ENCODE assay signal across 14 mouse cellular contexts in genomic region chr13:49467585-49467984, GRCm38 (mm10). TPM values are rescaled to one million over a fixed set of nuclear protein-coding genes. Genes with fewer than 3 reads are reported as not detected.
A peak's percentile ranks its signal among the peaks of the same experiment; 100 is the strongest.
DNase-seq lines count a peak whose midpoint lies in the region; ATAC-seq and TF ChIP-seq lines count a peak whose summit lies in the region.
"Had no signal": no experiment of that assay in that cellular context is flagged by ENCODE, and none has a peak within 500 bp of the region (broad histone marks: within the 10 kb centered on the region; RNA-seq: fewer than 3 reads in every experiment).

No protein-coding gene starts in this region.

- H3K27me3 ChIP-seq in heart, adult 2 months (ENCODE audit: control insufficient read depth, insufficient read depth, low read length): no peaks in the 10 kb centered on the region
- no peaks in the 10 kb centered on the region for H3K27me3 ChIP-seq in limb, embryonic 12.5 days
- H3K27me3 ChIP-seq in limb, embryonic 10.5 days (ENCODE audit: low read depth, poor library complexity, severe bottlenecking): no peaks in the 10 kb centered on the region
- H3K27me3 ChIP-seq in embryonic facial prominence, embryonic 13.5 days: no peaks in the 10 kb centered on the region
- no peaks in the 10 kb centered on the region for H3K27me3 ChIP-seq in neural tube, embryonic 13.5 days
- H3K27me3 ChIP-seq: liver, embryonic 13.5 days; midbrain, embryonic 15.5 days had no signal

- WGBS in heart, adult 2 months: 76% methylated on average over 2 of the region's 2 CpGs
- 49% methylated on average over 2 of the region's 2 CpGs for WGBS in limb, embryonic 12.5 days
- 83% methylated on average over 2 of the region's 2 CpGs for WGBS in limb, embryonic 10.5 days
- WGBS in embryonic facial prominence, embryonic 13.5 days: 34% methylated on average over 2 of the region's 2 CpGs
- 77% methylated on average over 2 of the region's 2 CpGs for WGBS in neural tube, embryonic 13.5 days

- H3K79me2 ChIP-seq in heart, adult 2 months (replicated peaks; ENCODE audit: control insufficient read depth, insufficient read depth, low read length): no peaks in the 10 kb centered on the region

- H3K4me2 ChIP-seq in limb, embryonic 12.5 days: no peak overlapping the region
- H3K4me2 ChIP-seq in embryonic facial prominence, embryonic 13.5 days: no peak overlapping the region
- H3K4me2 ChIP-seq in neural tube, embryonic 13.5 days: no peak overlapping the region
- H3K4me2 ChIP-seq: liver, embryonic 13.5 days; midbrain, embryonic 15.5 days had no signal

- no peak for DNase-seq in heart, adult 2 months
- DNase-seq in heart, adult 8-10 months (ENCODE audit: low spot score): no peak
- DNase-seq in limb, embryonic 10.5 days (ENCODE audit: low spot score): no peak
- no peak for DNase-seq in spleen, postnatal 10 days (ENCODE audit: low spot score in 2 of 2)
- no peak for DNase-seq in kidney, postnatal 10 days
- DNase-seq: adrenal gland, postnatal 25 days; cerebellum, adult 8-10 months; forebrain, postnatal 0 days; liver, embryonic 13.5 days had no signal

- H3K9me3 ChIP-seq in limb, embryonic 12.5 days: no peaks in the 10 kb centered on the region
- no peaks in the 10 kb centered on the region for H3K9me3 ChIP-seq in limb, embryonic 10.5 days (replicated peaks)
- H3K9me3 ChIP-seq in embryonic facial prominence, embryonic 13.5 days: no peaks in the 10 kb centered on the region
- no peaks in the 10 kb centered on the region for H3K9me3 ChIP-seq in neural tube, embryonic 13.5 days
- H3K9me3 ChIP-seq: liver, embryonic 13.5 days; midbrain, embryonic 15.5 days had no signal

- H3K4me1 ChIP-seq in heart, adult 2 months (ENCODE audit: control insufficient read depth, insufficient read depth, low read length): peaks cover 19% of the 10 kb centered on the region
- peaks cover 24% of the 10 kb centered on the region for H3K4me1 ChIP-seq in limb, embryonic 12.5 days (replicated peaks)
- peaks cover 3% of the 10 kb centered on the region; the same call in 1 of the 2 replicates for H3K4me1 ChIP-seq in limb, embryonic 10.5 days
- peaks cover 29% of the 10 kb centered on the region for H3K4me1 ChIP-seq in embryonic facial prominence, embryonic 13.5 days
- H3K4me1 ChIP-seq in neural tube, embryonic 13.5 days (replicated peaks): no peaks in the 10 kb centered on the region; the same call in 1 of the 2 replicates
- H3K4me1 ChIP-seq: midbrain, embryonic 15.5 days had no signal

- H3K9ac ChIP-seq in heart, adult 2 months (ENCODE audit: low read depth, low read length): no peak overlapping the region
- H3K9ac ChIP-seq in limb, embryonic 12.5 days (replicated peaks): no peak overlapping the region
- no peak overlapping the region for H3K9ac ChIP-seq in embryonic facial prominence, embryonic 13.5 days
- H3K9ac ChIP-seq in neural tube, embryonic 13.5 days: no peak overlapping the region
- H3K9ac ChIP-seq: forebrain, postnatal 0 days; liver, embryonic 13.5 days; midbrain, embryonic 15.5 days had no signal

- no peak for TF ChIP-seq CTCF in heart, adult 2 months (IDR thresholded peaks at IDR 0.05)

- intact Hi-C loops in heart, adult 2 months (cut with DNase I): no loop called here

- no peak for TF ChIP-seq POLR2A in heart, adult 2 months (IDR thresholded peaks at IDR 0.05; ENCODE audit: insufficient read depth, low read depth, low read length)

- H3K4me3 ChIP-seq in heart, adult 2 months: no peak overlapping the region
- no peak overlapping the region for H3K4me3 ChIP-seq in limb, embryonic 12.5 days (replicated peaks)
- no peak overlapping the region for H3K4me3 ChIP-seq in limb, embryonic 10.5 days
- no peak overlapping the region for H3K4me3 ChIP-seq in embryonic facial prominence, embryonic 13.5 days
- no peak overlapping the region for H3K4me3 ChIP-seq in neural tube, embryonic 13.5 days
- H3K4me3 ChIP-seq: liver, embryonic 13.5 days; midbrain, embryonic 15.5 days had no signal

- H3K36me3 ChIP-seq in heart, adult 2 months (ENCODE audit: control insufficient read depth, insufficient read depth, low read length): peaks cover 6% of the 10 kb centered on the region
- H3K36me3 ChIP-seq in limb, embryonic 12.5 days: peaks cover 22% of the 10 kb centered on the region
- H3K36me3 ChIP-seq in limb, embryonic 10.5 days: peaks cover 30% of the 10 kb centered on the region
- H3K36me3 ChIP-seq in embryonic facial prominence, embryonic 13.5 days: peaks cover 22% of the 10 kb centered on the region
- peaks cover 29% of the 10 kb centered on the region for H3K36me3 ChIP-seq in neural tube, embryonic 13.5 days
- H3K36me3 ChIP-seq: midbrain, embryonic 15.5 days had no signal

- peak overlapping the region; percentile 40 for H3K27ac ChIP-seq in heart, adult 2 months
- peak overlapping the region; percentile 92 for H3K27ac ChIP-seq in limb, embryonic 12.5 days
- H3K27ac ChIP-seq in limb, embryonic 10.5 days: no peak overlapping the region
- H3K27ac ChIP-seq in embryonic facial prominence, embryonic 13.5 days: peak overlapping the region; percentile 97
- peak overlapping the region; percentile 13; the same call in 1 of the 2 replicates for H3K27ac ChIP-seq in neural tube, embryonic 13.5 days (replicated peaks)
- H3K27ac ChIP-seq: liver, embryonic 13.5 days; midbrain, embryonic 15.5 days had no signal

- no peak for TF ChIP-seq EP300 in heart, adult 2 months (IDR thresholded peaks at IDR 0.05; ENCODE audit: insufficient read depth, low read depth, low read length)

- ATAC-seq in limb, embryonic 12.5 days (ENCODE audit: insufficient number of reproducible peaks, insufficient read depth, low FRiP score, low TSS enrichment, low read depth): 0 out of 2 replicates have a peak, but pooled peaks have one; percentile 17
- no peak for ATAC-seq in embryonic facial prominence, embryonic 13.5 days (ENCODE audit: insufficient number of reproducible peaks, insufficient read depth, low FRiP score, low TSS enrichment, low read depth)
- no peak for ATAC-seq in neural tube, embryonic 13.5 days (ENCODE audit: low read depth)
- ATAC-seq: forebrain, postnatal 0 days; inflammation-experienced regulatory T-cells, adult 6 months; midbrain, embryonic 15.5 days had no signal

RNA-seq across cellular contexts. Expression of gene Tes3-ps, which starts 25.5 kb away (rescaled TPM):
- 1 to 10 TPM in 1 of 2 experiments, under 1 TPM in 1; 0.99 to 1.4 TPM for total RNA-seq in heart, adult 2 months (2021)
- 0.08 and 0.09 TPM in 2 replicates for polyA plus RNA-seq in heart, adult 2 months (2012; rRNA removed)
- 1 to 10 TPM in 2 of 4 experiments, under 1 TPM in 2; 0.73 to 1.3 (median 1.0) TPM for total RNA-seq in heart, adult 8-10 months (2022)
- 1.1 and 1.6 TPM in 2 replicates for polyA plus RNA-seq in limb, embryonic 12.5 days (2016; fragmentation: Nextera tagmentation; extraction: Ambion mirVana)
- polyA plus RNA-seq in limb, embryonic 10.5 days (2016; fragmentation: Nextera tagmentation; extraction: Ambion mirVana): 1.0 and 1.5 TPM in 2 replicates
- polyA plus RNA-seq in embryonic facial prominence, embryonic 13.5 days (2015; fragmentation: Nextera tagmentation; extraction: Ambion mirVana): 1.4 and 2.7 TPM in 2 replicates
- polyA plus RNA-seq in neural tube, embryonic 13.5 days (2015; fragmentation: Nextera tagmentation; extraction: Ambion mirVana): 0.68 and 0.75 TPM in 2 replicates

RNA-seq across cellular contexts. Expression of gene Ecm2, which starts 37.0 kb away (rescaled TPM):
- 10 to 100 TPM; 13.4 to 15.4 TPM for total RNA-seq in heart, adult 2 months (2021)
- polyA plus RNA-seq in heart, adult 2 months (2012; rRNA removed): 8.2 and 14.8 TPM in 2 replicates
- total RNA-seq in heart, adult 8-10 months (2022): 10 to 100 TPM; 10.8 to 14.2 (median 11.6) TPM
- 0.51 and 0.55 TPM in 2 replicates for polyA plus RNA-seq in limb, embryonic 12.5 days (2016; fragmentation: Nextera tagmentation; extraction: Ambion mirVana)
- 0.21 and 0.45 TPM in 2 replicates for polyA plus RNA-seq in limb, embryonic 10.5 days (2016; fragmentation: Nextera tagmentation; extraction: Ambion mirVana)
- 1.3 and 1.4 TPM in 2 replicates for polyA plus RNA-seq in embryonic facial prominence, embryonic 13.5 days (2015; fragmentation: Nextera tagmentation; extraction: Ambion mirVana)
- 1.0 and 1.7 TPM in 2 replicates for polyA plus RNA-seq in neural tube, embryonic 13.5 days (2015; fragmentation: Nextera tagmentation; extraction: Ambion mirVana)

RNA-seq across cellular contexts. Expression of gene Ippk, which starts 46.5 kb away (rescaled TPM):
- total RNA-seq in heart, adult 2 months (2021): 1 to 10 TPM; 6.7 to 7.3 TPM
- 4.3 and 6.9 TPM in 2 replicates for polyA plus RNA-seq in heart, adult 2 months (2012; rRNA removed)
- 1 to 10 TPM; 5.5 to 7.5 (median 7.1) TPM for total RNA-seq in heart, adult 8-10 months (2022)
- 14.7 and 16.4 TPM in 2 replicates for polyA plus RNA-seq in limb, embryonic 12.5 days (2016; fragmentation: Nextera tagmentation; extraction: Ambion mirVana)
- polyA plus RNA-seq in limb, embryonic 10.5 days (2016; fragmentation: Nextera tagmentation; extraction: Ambion mirVana): 17.3 and 21.0 TPM in 2 replicates
- polyA plus RNA-seq in embryonic facial prominence, embryonic 13.5 days (2015; fragmentation: Nextera tagmentation; extraction: Ambion mirVana): 13.7 and 14.4 TPM in 2 replicates
- polyA plus RNA-seq in neural tube, embryonic 13.5 days (2015; fragmentation: Nextera tagmentation; extraction: Ambion mirVana): 12.5 and 13.4 TPM in 2 replicates
